Mouse (Mus musculus) frontal cortex, postnatal 25 days (tissue): ENCODE results near the gene Smyd3.

Source experiments
- DNase-seq, 2 experiments: peaks; one replicate each; pipeline ENCODE4 v3.0.0; 2022; ENCODE audit warnings: low spot score in 2 of 2

Smyd3 gene

GRCm38 (mm10) chr1:178978617-178979245 lies 539.1 kb downstream of the Smyd3 start:
- no peak for DNase-seq

GRCm38 (mm10) chr1:178972055-178972454 lies 545.8 kb downstream of the Smyd3 start:
- DNase-seq = no peak

- DNase-seq = no peak
These were observed 556.2 kb downstream of the Smyd3 start for GRCm38 (mm10) chr1:178961661-178962060.

GRCm38 (mm10) chr1:178960015-178960559 lies 557.8 kb downstream of the Smyd3 start:
- DNase-seq = peak; percentile 72 to 76

- DNase-seq = no peak
These were observed 559.2 kb downstream of the Smyd3 start for GRCm38 (mm10) chr1:178958641-178959040.

GRCm38 (mm10) chr1:178952910-178953309 lies 564.9 kb downstream of the Smyd3 start:
- DNase-seq = no peak

- no peak for DNase-seq
These were observed 575.4 kb downstream of the Smyd3 start for GRCm38 (mm10) chr1:178942251-178942963.

- DNase-seq = no peak
These were observed 577.5 kb downstream of the Smyd3 start for GRCm38 (mm10) chr1:178940353-178940752.

- DNase-seq = no peak
These were observed 580.9 kb downstream of the Smyd3 start for GRCm38 (mm10) chr1:178936976-178937375.

- no peak for DNase-seq
These were observed 581.4 kb downstream of the Smyd3 start for GRCm38 (mm10) chr1:178936457-178936856.

GRCm38 (mm10) chr1:178933953-178934637 lies 583.7 kb downstream of the Smyd3 start:
- no peak for DNase-seq

GRCm38 (mm10) chr1:178929531-178929930 lies 588.3 kb downstream of the Smyd3 start:
- DNase-seq = no peak

GRCm38 (mm10) chr1:178924492-178925183 lies 593.2 kb downstream of the Smyd3 start:
- no peak for DNase-seq

- no peak for DNase-seq
These were observed 600.5 kb downstream of the Smyd3 start for GRCm38 (mm10) chr1:178917194-178917902.

- no peak for DNase-seq
These were observed 602.8 kb downstream of the Smyd3 start for GRCm38 (mm10) chr1:178915056-178915455.

- no peak for DNase-seq
These were observed 604.7 kb downstream of the Smyd3 start for GRCm38 (mm10) chr1:178912936-178913716.

GRCm38 (mm10) chr1:178910951-178911350 lies 606.9 kb downstream of the Smyd3 start:
- no peak for DNase-seq
